Comparison of ENCODE assay signal across 22 mouse cellular contexts in the genomic region with DNA sequence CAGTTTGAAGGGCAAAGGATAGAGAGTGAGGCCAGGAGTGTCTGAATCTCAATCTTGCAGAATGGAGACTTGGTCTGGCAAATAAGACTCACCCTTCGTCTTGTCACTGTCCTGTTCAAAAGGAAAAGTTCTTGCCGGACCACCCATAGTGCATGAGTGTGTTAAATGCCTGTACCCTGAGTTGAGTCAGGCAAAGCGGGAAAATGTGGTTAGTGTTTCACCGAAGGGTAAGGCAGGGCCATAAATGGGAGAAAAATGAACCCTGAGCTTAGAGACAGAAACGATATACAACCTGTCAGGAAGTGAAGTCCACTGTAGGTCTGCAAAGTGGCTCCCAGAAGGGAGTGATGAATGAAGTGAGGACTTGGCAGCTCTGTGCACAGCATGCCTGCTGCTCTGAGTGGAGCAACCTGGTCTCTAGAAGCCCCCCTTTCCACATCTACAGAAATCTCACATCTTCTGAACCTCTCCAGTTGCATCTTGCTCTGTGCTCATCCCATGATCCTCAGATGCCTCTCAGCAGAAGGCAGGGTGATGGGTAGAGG.
DNase-seq lines count a peak whose midpoint lies in the region; ATAC-seq and TF ChIP-seq lines count a peak whose summit lies in the region.
"Had no signal": no experiment of that assay in that cellular context is flagged by ENCODE, and none has a peak within 500 bp of the region (broad histone marks: within the 10 kb centered on the region; RNA-seq: fewer than 3 reads in every experiment).

No protein-coding gene starts in this region.

- ATAC-seq in kidney, embryonic 16.5 days (ENCODE audit: low FRiP score, low TSS enrichment) = 0 out of 2 replicates have a peak, but pooled peaks have one; percentile 23
- ATAC-seq in intestine, embryonic 16.5 days = peak; percentile 26; the same call in 1 of the 2 replicates
- ATAC-seq in forebrain, embryonic 12.5 days (ENCODE audit: low FRiP score) = no peak
- ATAC-seq in midbrain, embryonic 14.5 days (ENCODE audit: low FRiP score, low TSS enrichment) = no peak
- no peak for ATAC-seq in activated CD4-positive, CD25-positive, alpha-beta regulatory T cell, adult 4 months
- ATAC-seq: forebrain, embryonic 13.5 days; hindbrain, postnatal 0 days had no signal

- H3K9ac ChIP-seq in kidney, embryonic 16.5 days (replicated peaks; ENCODE audit: low read length) = no peak overlapping the region
- no peak overlapping the region for H3K9ac ChIP-seq in intestine, embryonic 16.5 days (ENCODE audit: low read depth, low read length)
- no peak overlapping the region for H3K9ac ChIP-seq in forebrain, embryonic 12.5 days
- no peak overlapping the region for H3K9ac ChIP-seq in midbrain, embryonic 14.5 days (replicated peaks; ENCODE audit: low read length)
- H3K9ac ChIP-seq: forebrain, embryonic 13.5 days; heart, embryonic 15.5 days; liver, embryonic 14.5 days had no signal

- no peaks in the 10 kb centered on the region for H3K79me2 ChIP-seq in myocyte (ENCODE audit: control insufficient read depth, insufficient read depth)

- no peaks in the 10 kb centered on the region for H3K27me3 ChIP-seq in kidney, embryonic 16.5 days (ENCODE audit: insufficient read depth, low read length)
- H3K27me3 ChIP-seq in intestine, embryonic 16.5 days (replicated peaks; ENCODE audit: control insufficient read depth, insufficient read depth, low read length) = no peaks in the 10 kb centered on the region
- H3K27me3 ChIP-seq in myocyte (ENCODE audit: control insufficient read depth, insufficient read depth, insufficient read length) = no peaks in the 10 kb centered on the region
- no peaks in the 10 kb centered on the region for H3K27me3 ChIP-seq in forebrain, embryonic 12.5 days
- no peaks in the 10 kb centered on the region for H3K27me3 ChIP-seq in midbrain, embryonic 14.5 days (ENCODE audit: control insufficient read depth, insufficient read depth, low read length)
- H3K27me3 ChIP-seq: forebrain, embryonic 13.5 days; heart, embryonic 15.5 days had no signal

- H3K9me3 ChIP-seq in kidney, embryonic 16.5 days (ENCODE audit: low read length) = no peaks in the 10 kb centered on the region
- H3K9me3 ChIP-seq in intestine, embryonic 16.5 days (ENCODE audit: control insufficient read depth, low read length) = no peaks in the 10 kb centered on the region
- no peaks in the 10 kb centered on the region for H3K9me3 ChIP-seq in forebrain, embryonic 12.5 days
- H3K9me3 ChIP-seq in midbrain, embryonic 14.5 days (ENCODE audit: control insufficient read depth, low read length) = no peaks in the 10 kb centered on the region
- H3K9me3 ChIP-seq: embryonic facial prominence, embryonic 10.5 days; forebrain, embryonic 13.5 days; heart, embryonic 15.5 days had no signal

- H3K4me2 ChIP-seq in kidney, embryonic 16.5 days (replicated peaks; ENCODE audit: low read depth, low read length) = no peak overlapping the region
- no peak overlapping the region for H3K4me2 ChIP-seq in intestine, embryonic 16.5 days (ENCODE audit: low read depth, low read length)
- H3K4me2 ChIP-seq in myocyte (ENCODE audit: low read depth) = peak overlapping the region; percentile 12
- H3K4me2 ChIP-seq in forebrain, embryonic 12.5 days = no peak overlapping the region
- H3K4me2 ChIP-seq in midbrain, embryonic 14.5 days (ENCODE audit: low read length) = no peak overlapping the region
- H3K4me2 ChIP-seq: forebrain, embryonic 13.5 days; heart, embryonic 15.5 days had no signal

- no peak overlapping the region for H3K4me3 ChIP-seq in kidney, embryonic 16.5 days (ENCODE audit: low read length)
- no peak overlapping the region for H3K4me3 ChIP-seq in intestine, embryonic 16.5 days (ENCODE audit: low read length)
- H3K4me3 ChIP-seq in myocyte = no peak overlapping the region
- no peak overlapping the region for H3K4me3 ChIP-seq in forebrain, embryonic 12.5 days (replicated peaks)
- no peak overlapping the region for H3K4me3 ChIP-seq in midbrain, embryonic 14.5 days (replicated peaks; ENCODE audit: low read depth, low read length)
- H3K4me3 ChIP-seq: embryonic facial prominence, embryonic 10.5 days; forebrain, embryonic 13.5 days; heart, adult 2 months; heart, embryonic 15.5 days; layer of hippocampus, adult 2 months had no signal

- no peak for TF ChIP-seq POLR2A in myocyte (IDR thresholded peaks at IDR 0.05; ENCODE audit: insufficient read length, low read depth)

- no peaks in the 10 kb centered on the region for H3K36me3 ChIP-seq in kidney, embryonic 16.5 days (ENCODE audit: insufficient read depth, low read length)
- H3K36me3 ChIP-seq in intestine, embryonic 16.5 days (ENCODE audit: control insufficient read depth, insufficient read depth, low read length) = no peaks in the 10 kb centered on the region
- no peaks in the 10 kb centered on the region for H3K36me3 ChIP-seq in myocyte (ENCODE audit: control insufficient read depth, insufficient read depth)
- H3K36me3 ChIP-seq in forebrain, embryonic 12.5 days (replicated peaks) = no peaks in the 10 kb centered on the region
- H3K36me3 ChIP-seq in midbrain, embryonic 14.5 days (ENCODE audit: control insufficient read depth, insufficient read depth, low read length) = no peaks in the 10 kb centered on the region
- H3K36me3 ChIP-seq: embryonic facial prominence, embryonic 10.5 days; heart, embryonic 15.5 days had no signal

- no peak overlapping the region for H3ac ChIP-seq in myocyte (ENCODE audit: control insufficient read depth, insufficient read length)

- no peak overlapping the region for H3K27ac ChIP-seq in kidney, embryonic 16.5 days (ENCODE audit: low read length)
- no peak overlapping the region for H3K27ac ChIP-seq in intestine, embryonic 16.5 days (ENCODE audit: low read length)
- no peak overlapping the region for H3K27ac ChIP-seq in forebrain, embryonic 12.5 days
- H3K27ac ChIP-seq in midbrain, embryonic 14.5 days (replicated peaks; ENCODE audit: low read depth, low read length) = no peak overlapping the region
- H3K27ac ChIP-seq: embryonic facial prominence, embryonic 10.5 days; forebrain, embryonic 13.5 days; heart, adult 2 months; heart, embryonic 15.5 days; hindbrain, postnatal 0 days; layer of hippocampus, adult 2 months; liver, embryonic 14.5 days had no signal

- WGBS in kidney, embryonic 16.5 days = 18% methylated on average over 5 of the region's 5 CpGs
- WGBS in intestine, embryonic 16.5 days = 44% methylated on average over 5 of the region's 5 CpGs
- 83% methylated on average over 5 of the region's 5 CpGs for WGBS in forebrain, embryonic 12.5 days
- WGBS in midbrain, embryonic 14.5 days = 93% methylated on average over 5 of the region's 5 CpGs

- no peak for DNase-seq in kidney, adult 8-10 months
- DNase-seq in embryo, embryonic 10.5 days (ENCODE audit: low spot score) = peak; percentile 7
- no peak for DNase-seq in midbrain, embryonic 14.5 days
- DNase-seq: adrenal gland, adult 2 months; gastrocnemius, postnatal 14 days; heart, adult 2 months; kidney, postnatal 10 days; left cerebral cortex, postnatal 4 days; retina, postnatal 1 day; right cerebral cortex, postnatal 4 days; thymus, postnatal 36 days had no signal

- no peaks in the 10 kb centered on the region; the same call in 1 of the 2 replicates for H3K4me1 ChIP-seq in kidney, embryonic 16.5 days (ENCODE audit: insufficient read depth, low read length)
- no peaks in the 10 kb centered on the region for H3K4me1 ChIP-seq in intestine, embryonic 16.5 days (ENCODE audit: control insufficient read depth, insufficient read depth, low read length)
- H3K4me1 ChIP-seq in forebrain, embryonic 12.5 days = no peaks in the 10 kb centered on the region
- H3K4me1 ChIP-seq in midbrain, embryonic 14.5 days (ENCODE audit: control insufficient read depth, insufficient read depth, low read length) = no peaks in the 10 kb centered on the region
- H3K4me1 ChIP-seq: embryonic facial prominence, embryonic 10.5 days; forebrain, embryonic 13.5 days; heart, embryonic 15.5 days had no signal

TF ChIP-seq in myocyte, 11 proteins besides CTCF, POLR2A, EP300 and RAD21:
- TF ChIP-seq MAX (IDR thresholded peaks at IDR 0.05; ENCODE audit: low read depth) (no peak), TCF12 (IDR thresholded peaks at IDR 0.05; ENCODE audit: insufficient read depth, poor library complexity, severe bottlenecking) (no peak), USF1 (IDR thresholded peaks at IDR 0.05; ENCODE audit: low read depth) (no peak), MYOG (IDR thresholded peaks at IDR 0.05; ENCODE audit: control insufficient read depth in 1 of 3, insufficient read depth in 1 of 3, insufficient read length in 2 of 3, low read depth in 2 of 3) (no peak), POLR2AphosphoS2 (IDR thresholded peaks at IDR 0.05; ENCODE audit: insufficient read length, low read depth) (no peak), MYOD1 (IDR thresholded peaks at IDR 0.05; ENCODE audit: control insufficient read depth in 1 of 3, insufficient read length in 2 of 3, low read depth in 2 of 3) (no peak), E2F4 (IDR thresholded peaks at IDR 0.05; ENCODE audit: insufficient read depth) (no peak), TCF3 (IDR thresholded peaks at IDR 0.05; ENCODE audit: insufficient read length, low read depth) (no peak), CEBPB (IDR thresholded peaks at IDR 0.05; ENCODE audit: insufficient read depth, poor library complexity, severe bottlenecking) (no peak)

Comparison
In these comparisons a context has a peak if more than half of its experiments do, and no peak if none do; other contexts are left out.
1. ATAC-seq: peak in kidney, embryonic 16.5 days (single experiment) and intestine, embryonic 16.5 days (single experiment); none in forebrain, embryonic 12.5 days (single experiment), midbrain, embryonic 14.5 days (single experiment) and activated CD4-positive, CD25-positive, alpha-beta regulatory T cell, adult 4 months (single experiment).